Mouse (Mus musculus): ENCODE measurements around the gene Clec12b. TPM values are rescaled to one million over a fixed set of nuclear protein-coding genes. Genes with fewer than 3 reads are reported as not detected.

The Clec12b gene
- not detected in 2 replicates for polyA plus RNA-seq (2012; ENCODE audit: low replicate concordance)

DNA sequence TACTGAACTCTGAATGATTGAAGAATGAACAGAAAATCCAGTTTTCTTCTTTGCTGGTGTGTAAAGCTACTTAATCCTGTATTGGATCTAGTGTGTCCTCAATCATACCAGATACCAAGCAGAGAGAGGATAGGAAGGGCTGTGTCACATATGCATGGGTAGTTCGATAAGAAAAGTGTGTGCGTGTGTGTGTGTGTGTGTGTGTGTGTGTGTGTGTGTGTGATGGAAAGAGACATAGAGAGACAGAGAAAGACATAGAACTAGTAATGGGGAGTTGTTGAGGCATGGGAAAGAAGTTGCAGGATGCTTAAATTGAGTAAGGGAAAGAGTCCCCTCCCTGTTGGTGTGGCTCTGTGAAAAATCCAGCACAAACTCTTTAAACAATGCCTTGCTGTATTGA lies at the start of gene Clec12b:
Clec12b (minus strand) TSS at position 101 of the 400 bp plus-strand sequence.

GRCm38 (mm10) chr6:129408562-129408961 lies 22.9 kb upstream of the Clec12b start, which contains the start of gene Clec9a:
Clec9a (plus strand) TSS chr6:129408862.

DNA sequence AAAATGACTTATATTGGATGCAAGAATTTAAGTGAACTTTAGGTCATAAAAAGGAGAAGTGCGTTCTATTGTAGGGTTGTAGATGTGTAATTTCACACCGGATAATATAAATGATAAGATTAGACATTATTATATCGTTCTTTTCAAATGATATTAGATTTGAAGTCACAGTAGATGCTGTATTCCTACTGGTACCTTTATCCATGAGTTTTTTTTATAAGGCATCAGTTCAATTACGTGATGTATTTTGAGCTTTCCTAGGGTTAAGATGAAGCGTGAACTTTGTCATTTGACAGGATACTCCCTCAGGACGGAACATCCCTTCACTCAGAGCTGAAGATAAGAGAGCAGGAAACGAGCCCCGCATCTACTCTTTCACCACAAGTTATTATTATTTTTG lies 11.3 kb upstream of the Clec12b start, which contains the start of gene Clec1b:
Clec1b (plus strand) TSS at position 301 of the 400 bp plus-strand sequence.

DNA sequence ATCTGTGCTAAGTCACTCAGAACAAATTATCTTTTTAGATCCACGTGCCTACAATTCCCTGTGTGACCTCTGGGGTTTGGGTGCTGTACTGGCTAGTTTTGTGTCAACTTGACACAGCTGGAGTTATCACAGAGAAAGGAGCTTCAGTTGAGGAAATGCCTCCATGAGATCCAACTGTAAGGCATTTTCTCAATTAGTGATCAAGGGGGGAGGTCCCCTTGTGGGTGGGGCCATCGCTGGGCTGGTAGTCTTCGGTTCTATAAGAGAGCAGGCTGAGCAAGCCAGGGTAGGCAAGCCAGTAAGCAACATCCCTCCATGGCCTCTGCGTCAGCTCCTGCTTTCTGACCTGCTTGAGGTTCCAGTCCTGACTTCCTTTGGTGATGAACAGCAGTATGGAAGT lies 43.3 kb downstream of the Clec12b start, which contains the start of gene Clec12a:
Clec12a (plus strand) TSS at position 301 of the 400 bp plus-strand sequence.

DNA sequence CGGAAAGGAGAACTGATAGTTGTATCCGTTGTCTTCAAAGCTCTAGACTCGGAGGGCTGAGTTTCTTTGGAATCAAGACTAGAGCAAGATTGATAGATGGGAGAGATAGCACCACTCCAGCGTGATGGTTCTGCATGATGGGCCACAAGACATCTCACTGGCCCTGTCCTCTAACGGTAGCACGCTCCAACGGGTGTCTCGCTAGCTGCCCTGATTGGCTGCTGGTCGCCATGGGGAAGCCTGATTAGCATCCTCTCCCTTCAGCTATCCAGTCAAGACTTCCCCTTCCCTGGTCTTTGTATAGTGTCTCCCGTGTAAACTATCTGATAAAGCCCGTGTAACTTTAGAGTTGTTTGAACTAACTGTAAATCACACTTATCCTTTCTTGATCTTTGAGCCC lies 54.1 kb downstream of the Clec12b start, which contains the start of gene 4922502D21Rik:
4922502D21Rik (minus strand) TSS at position 187 of the 400 bp plus-strand sequence.

Other genes starting within 250 kb of the Clec12b start
- gene Clec2d, start 205.3 kb downstream of the Clec12b start, polyA plus RNA-seq (2012; ENCODE audit: low replicate concordance), result 28.1 and 28.2 TPM in 2 replicates
- gene Cd69, start 110.4 kb downstream of the Clec12b start, polyA plus RNA-seq (2012; ENCODE audit: low replicate concordance), result 0.56 and 2.8 TPM in 2 replicates
- gene 4922502D21Rik, start 54.1 kb downstream of the Clec12b start, polyA plus RNA-seq (2012; ENCODE audit: low replicate concordance), result not detected in 2 replicates
- 2.9 and 6.0 TPM in 2 replicates for gene Clec12a, start 43.2 kb downstream of the Clec12b start, polyA plus RNA-seq (2012; ENCODE audit: low replicate concordance)
- gene Clec1b, start 11.4 kb upstream of the Clec12b start, polyA plus RNA-seq (2012; ENCODE audit: low replicate concordance), result 0.21 TPM in 1 of 2 replicates, not detected in the other
- gene Clec9a, start 23.0 kb upstream of the Clec12b start, polyA plus RNA-seq (2012; ENCODE audit: low replicate concordance), result 0.98 and 1.6 TPM in 2 replicates
- gene Clec1a, start 66.1 kb upstream of the Clec12b start, polyA plus RNA-seq (2012; ENCODE audit: low replicate concordance), result 0.07 TPM in 1 of 2 replicates, not detected in the other
- gene Olr1, start 121.3 kb upstream of the Clec12b start, polyA plus RNA-seq (2012; ENCODE audit: low replicate concordance), result 0.15 and 0.17 TPM in 2 replicates
- not detected in 2 replicates for gene Tmem52b, start 126.7 kb upstream of the Clec12b start, polyA plus RNA-seq (2012; ENCODE audit: low replicate concordance)
- gene Gabarapl1, start 147.3 kb upstream of the Clec12b start, polyA plus RNA-seq (2012; ENCODE audit: low replicate concordance), result 12.9 and 13.7 TPM in 2 replicates
- 0.93 and 1.4 TPM in 2 replicates for gene Klre1, start 192.0 kb upstream of the Clec12b start, polyA plus RNA-seq (2012; ENCODE audit: low replicate concordance)
- 1.9 and 3.4 TPM in 2 replicates for gene Klrd1, start 205.9 kb upstream of the Clec12b start, polyA plus RNA-seq (2012; ENCODE audit: low replicate concordance)
- gene Klrk1, start 238.0 kb upstream of the Clec12b start, polyA plus RNA-seq (2012; ENCODE audit: low replicate concordance), result 2.8 and 4.9 TPM in 2 replicates

Data from hematopoietic multipotent progenitor cell, adult 10-12 weeks (in vitro differentiated cells).